ENCODE assay signal across 15 mouse cellular contexts in the genomic region with DNA sequence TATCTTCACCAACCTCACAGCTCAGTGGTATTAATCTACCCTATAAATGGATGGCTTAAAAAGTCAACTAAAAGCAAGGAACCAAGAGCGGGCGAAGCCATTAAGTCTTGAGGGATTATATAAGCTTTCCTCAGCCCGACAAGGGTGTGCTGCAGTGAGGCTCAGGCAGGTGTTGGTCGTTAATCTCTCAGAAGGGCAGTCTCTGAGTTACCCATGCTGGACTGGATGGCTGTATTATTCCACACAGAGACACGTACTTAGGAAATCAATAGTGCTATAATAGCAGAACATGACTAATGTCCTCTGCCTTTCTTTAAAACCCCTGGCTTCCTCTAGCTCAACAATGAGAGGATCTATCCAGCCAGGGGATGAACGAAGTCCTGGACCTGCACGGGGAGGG. TPM values are rescaled to one million over a fixed set of nuclear protein-coding genes. Genes with fewer than 3 reads are reported as not detected.
"Had no signal": no experiment of that assay in that cellular context is flagged by ENCODE, and none has a peak within 500 bp of the region (broad histone marks: within the 10 kb centered on the region; RNA-seq: fewer than 3 reads in every experiment).

No protein-coding gene starts in this region.

- H3K27me3 ChIP-seq: liver, embryonic 15.5 days; midbrain, embryonic 13.5 days had no signal

- H3K4me3 ChIP-seq: limb, embryonic 10.5 days; liver, embryonic 15.5 days; midbrain, embryonic 13.5 days had no signal

- H3K9me3 ChIP-seq: limb, embryonic 10.5 days; liver, embryonic 15.5 days; midbrain, embryonic 13.5 days had no signal

- ATAC-seq: lung, postnatal 0 days; midbrain, embryonic 13.5 days had no signal

- H3K9ac ChIP-seq: liver, embryonic 15.5 days; midbrain, embryonic 13.5 days had no signal

- DNase-seq: kidney, adult 2 months; kidney, postnatal 25 days; layer of hippocampus, adult 9-11 months; lung, adult 2 months; lung, postnatal 36 days; right cerebral cortex, postnatal 4 days; spleen, adult 18-20 months; thymus, adult 18-20 months; thymus, postnatal 14 days had no signal

- H3K27ac ChIP-seq: limb, embryonic 10.5 days; liver, embryonic 15.5 days; midbrain, embryonic 13.5 days had no signal

- H3K4me2 ChIP-seq: liver, embryonic 11.5 days; liver, embryonic 15.5 days; midbrain, embryonic 13.5 days had no signal

- H3K4me1 ChIP-seq: limb, embryonic 10.5 days; liver, embryonic 15.5 days; midbrain, embryonic 13.5 days had no signal

RNA-seq across cellular contexts. Expression of a gene that starts 19.4 kb away (rescaled TPM):
- total RNA-seq: megakaryocyte progenitor cell, adult 5-6 weeks had no signal
